Mouse (Mus musculus) adrenal gland, postnatal 14 days (tissue): ENCODE measurements around the gene Mc3r. TPM values are rescaled to one million over a fixed set of nuclear protein-coding genes. Genes with fewer than 3 reads are reported as not detected.
A peak's percentile ranks its signal among the peaks of the same experiment; 100 is the strongest.

Source experiments
- DNase-seq: peaks from one replicate; pipeline ENCODE4 v3.0.0; 2021; ENCODE audit warnings: mixed read lengths
- total RNA-seq: library from RNA; stranded (reverse); gene quantifications from 2 replicates; pipeline ENCODE4 v1.2.3, GENCODE M21; 2021

Mc3r gene
- total RNA-seq, 1 experiment from 2014 or later: not detected

DNA sequence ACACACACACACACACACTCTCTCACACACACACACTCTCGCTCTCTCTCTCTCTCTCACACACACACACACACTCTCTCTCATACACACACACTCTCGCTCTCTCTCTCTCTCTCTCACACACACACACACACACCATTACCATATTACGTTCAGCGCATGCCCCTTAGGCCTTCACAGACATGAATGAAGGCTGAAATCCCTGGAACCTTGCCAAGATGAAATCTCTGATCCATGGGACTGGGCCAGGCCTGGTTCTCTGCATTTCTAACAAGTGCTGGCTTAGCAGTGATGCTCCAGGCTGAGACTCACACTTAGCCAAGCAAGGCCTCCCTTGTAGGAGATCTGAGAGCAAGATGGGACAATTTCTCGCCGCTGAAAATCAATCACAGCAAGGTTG is 8.1 kb downstream of the Mc3r start:
- peak; percentile 53 for DNase-seq

DNA sequence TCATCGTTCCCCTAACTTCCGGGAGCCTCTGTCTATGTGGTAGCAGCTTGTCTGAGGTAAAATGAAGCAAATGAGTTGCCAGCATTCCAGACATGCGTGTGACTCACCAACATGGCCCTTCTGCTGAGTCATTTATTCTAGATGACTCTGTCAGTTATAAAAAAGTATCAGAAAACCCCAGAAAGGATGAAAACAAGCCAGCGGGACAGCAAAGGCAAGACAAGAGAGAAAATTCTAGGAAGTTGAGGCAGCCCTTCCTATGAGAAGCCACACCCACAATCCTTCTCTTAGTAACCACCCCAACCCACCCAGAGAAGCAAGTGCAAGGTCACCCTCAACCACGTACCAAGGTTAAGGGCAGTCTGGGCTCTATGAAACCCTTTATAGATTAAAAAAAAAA is 8.7 kb downstream of the Mc3r start:
- peak; percentile 31 for DNase-seq

DNA sequence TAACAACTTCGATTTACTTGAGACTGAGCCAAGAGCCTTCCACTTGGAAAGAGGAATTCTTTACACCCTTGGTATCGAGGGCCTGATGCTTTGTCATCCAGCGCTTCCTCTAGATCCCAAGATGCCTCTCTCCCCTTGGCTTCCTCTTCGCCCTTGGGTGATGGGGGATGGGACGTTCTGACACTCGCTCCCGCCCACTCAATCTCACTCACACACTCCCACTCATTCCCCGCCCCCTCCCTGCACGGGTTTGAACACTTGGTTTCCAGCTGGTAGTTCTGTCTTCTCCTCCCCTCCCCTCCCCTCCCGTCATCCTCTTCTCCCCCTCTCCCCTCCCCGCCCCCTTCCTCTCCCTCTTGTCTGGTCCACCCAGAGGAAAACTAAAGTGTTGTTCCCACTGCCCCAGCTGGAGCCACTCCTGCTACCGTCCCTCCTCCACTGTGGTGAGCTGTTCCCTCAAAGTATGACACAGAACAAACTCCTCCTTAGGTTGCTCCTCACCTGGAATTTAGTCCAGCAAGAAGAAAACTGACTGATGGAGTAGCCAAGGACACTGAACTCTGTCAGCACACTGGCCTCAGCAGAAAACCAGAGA is 9.3 kb downstream of the Mc3r start:
- DNase-seq: peak; percentile 5

DNA sequence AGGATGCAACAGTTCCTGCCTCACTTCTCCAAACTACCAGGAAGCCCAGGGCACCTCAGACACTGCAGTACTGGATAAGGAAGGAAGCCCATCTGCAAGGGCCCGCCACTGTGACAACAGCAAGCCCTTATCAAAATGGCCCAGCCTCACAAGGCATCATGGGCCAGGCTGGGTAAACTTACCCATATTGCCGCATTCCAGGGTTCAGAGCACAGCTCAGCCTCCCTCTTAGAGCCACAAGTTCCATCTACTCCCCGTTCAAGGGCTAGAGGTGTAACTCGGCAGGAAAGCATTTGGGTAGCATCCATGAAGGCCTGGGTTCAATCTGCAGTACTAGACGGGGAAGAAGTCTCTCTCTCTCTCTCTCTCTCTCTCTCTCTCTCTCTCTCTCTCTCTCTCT is 11.8 kb downstream of the Mc3r start:
- no peak for DNase-seq

DNA sequence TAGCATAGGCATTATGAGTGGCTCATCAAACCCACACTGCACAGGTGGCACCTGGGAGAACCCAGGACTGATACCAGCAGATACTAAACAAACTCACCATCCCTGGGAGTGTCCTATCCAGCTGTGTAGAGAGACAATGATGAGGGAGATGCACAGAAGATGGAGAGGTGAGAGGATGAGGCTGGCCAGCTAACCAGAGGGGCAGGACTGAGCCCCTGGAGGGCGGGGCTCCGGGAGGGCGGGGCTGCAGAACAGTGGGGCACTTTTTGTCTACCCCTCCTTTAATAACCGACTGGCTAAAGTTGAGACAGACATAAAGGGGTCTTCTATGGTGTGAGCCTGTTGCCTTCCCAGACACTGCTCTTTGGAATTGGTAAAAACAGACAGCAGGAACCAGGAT is 13.1 kb downstream of the Mc3r start:
- no peak for DNase-seq

DNA sequence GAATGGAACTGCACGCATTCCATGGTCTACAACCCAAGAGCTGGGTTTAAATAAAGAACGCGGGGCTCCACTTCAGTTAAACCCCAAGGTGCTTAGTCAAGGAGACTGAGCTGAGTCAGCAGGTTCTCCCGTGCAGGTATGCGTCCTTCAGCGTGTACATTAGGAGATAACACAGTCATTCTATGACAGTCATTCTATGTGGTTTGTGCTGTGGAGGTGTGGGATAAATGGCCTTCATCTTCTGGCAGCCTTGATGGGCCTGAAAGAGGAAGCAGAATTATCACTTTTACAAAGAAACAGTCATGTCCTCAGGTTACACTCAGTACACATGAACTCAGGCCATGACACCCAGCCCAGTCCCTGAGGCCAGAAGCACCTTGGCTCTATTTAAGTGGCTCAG is 14.9 kb downstream of the Mc3r start:
- DNase-seq: no peak

DNA sequence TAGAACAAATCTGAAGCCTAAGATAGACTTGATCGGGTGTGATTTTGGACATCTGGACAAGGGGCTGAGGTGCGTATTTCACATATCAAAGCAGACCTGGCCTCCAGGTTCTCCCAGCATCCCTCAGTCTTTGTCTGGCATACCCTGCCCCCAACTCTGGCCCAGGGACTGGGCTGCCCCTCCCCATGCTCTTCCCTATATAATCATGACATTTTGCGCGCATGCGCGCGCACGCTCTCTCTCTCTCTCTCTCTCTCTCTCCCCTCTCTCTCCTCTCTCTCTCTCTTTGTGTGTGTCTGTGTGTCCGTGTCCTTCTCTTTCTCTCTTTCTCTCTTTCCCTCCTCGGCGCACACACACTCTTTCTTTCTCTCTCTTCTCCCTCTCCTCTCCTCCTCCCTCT is 21.6 kb downstream of the Mc3r start:
- no peak for DNase-seq

DNA sequence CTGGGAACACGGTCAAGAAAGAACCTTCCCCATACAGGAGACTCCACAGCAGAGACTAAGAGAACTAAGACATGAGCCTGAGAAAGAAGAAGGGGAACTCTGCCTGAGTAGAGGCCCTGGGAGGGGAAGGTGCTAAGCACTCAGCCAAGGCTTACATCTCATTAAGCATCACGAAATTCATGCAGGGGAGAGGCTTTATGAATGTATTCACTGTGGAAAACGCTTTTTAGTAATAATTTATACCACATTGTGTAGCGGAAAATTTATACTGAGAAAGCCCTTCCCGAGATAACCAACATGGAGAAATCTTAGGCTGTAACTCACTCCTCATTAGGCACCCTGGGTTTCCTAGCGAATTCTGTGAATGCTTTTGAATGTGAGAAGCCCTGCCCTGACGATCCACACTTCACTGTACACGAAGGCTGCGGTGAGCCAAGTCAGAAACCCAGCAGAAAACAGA is 22.2 kb downstream of the Mc3r start:
- no peak for DNase-seq

DNA sequence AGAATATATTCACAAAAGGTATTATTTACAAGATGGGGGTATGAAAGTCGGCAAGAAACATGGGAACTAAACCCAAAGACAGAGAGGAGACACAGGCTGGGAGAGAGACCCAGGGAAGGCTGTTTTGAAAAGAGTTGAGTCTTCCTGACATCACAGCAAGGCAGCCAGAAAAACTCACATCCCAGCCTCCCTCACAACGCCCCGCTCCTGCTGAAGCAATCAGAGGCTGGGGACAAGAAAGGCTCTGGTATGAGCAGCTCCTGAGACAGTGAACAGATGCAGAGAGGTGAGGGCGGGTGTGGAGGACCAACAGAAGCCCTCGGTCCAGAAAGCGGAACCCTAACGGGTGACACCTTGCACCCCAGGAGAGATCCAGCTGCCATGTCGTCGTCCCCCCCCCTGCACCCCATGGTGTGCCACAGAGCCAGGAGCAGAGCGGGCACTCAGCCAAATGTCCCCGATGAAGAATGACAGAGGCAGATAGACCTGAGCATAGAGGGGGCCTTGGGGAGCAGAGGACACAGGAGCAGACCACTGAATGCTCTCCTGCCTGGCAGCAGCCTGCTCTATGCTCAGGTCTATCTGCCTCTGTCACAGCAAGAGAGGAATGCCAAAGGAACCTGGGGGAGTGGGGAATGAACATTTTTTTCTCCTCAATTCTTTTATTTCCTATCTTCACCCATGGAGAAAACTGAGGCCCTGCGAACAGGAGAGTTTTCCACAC is 22.8 kb downstream of the Mc3r start:
- DNase-seq: no peak

DNA sequence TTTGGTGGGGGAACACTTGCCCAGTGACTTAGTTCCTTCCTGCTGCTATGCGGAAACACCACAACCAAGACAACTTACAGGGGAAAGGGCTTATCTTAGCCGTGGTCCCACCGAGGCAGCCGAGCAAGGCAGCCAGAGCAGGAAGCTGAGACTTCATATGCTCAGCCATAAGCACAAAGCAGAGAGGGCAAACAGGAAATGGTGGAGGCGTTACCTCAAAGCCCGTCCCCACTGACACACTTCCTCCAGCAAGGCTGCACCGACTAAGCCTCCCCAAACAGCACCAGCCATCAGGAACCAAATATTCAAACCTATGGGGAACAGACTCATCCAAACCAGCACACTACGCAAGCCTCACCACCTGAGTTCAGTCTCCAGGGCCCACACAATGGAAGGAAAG is 26.4 kb downstream of the Mc3r start:
- DNase-seq: no peak

DNA sequence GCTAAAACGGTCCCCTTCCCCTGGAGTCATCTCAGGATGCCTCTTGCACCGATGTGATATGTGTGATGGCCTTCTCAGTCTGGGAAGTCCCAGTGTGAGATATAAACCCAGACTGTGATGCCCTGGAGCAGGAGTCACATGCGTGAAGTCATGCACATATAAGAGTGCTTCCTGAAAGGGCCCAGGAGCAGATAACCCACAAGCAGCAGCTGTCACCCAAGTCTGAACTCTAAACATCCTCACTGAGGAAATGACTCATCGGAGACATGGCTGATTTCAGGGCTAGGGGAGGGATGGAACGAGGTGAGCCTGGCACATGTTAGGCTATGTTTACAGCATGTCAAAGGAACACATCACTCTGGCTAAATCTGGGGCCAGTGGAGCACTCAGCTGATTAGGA is 27.9 kb downstream of the Mc3r start:
- DNase-seq: no peak

DNA sequence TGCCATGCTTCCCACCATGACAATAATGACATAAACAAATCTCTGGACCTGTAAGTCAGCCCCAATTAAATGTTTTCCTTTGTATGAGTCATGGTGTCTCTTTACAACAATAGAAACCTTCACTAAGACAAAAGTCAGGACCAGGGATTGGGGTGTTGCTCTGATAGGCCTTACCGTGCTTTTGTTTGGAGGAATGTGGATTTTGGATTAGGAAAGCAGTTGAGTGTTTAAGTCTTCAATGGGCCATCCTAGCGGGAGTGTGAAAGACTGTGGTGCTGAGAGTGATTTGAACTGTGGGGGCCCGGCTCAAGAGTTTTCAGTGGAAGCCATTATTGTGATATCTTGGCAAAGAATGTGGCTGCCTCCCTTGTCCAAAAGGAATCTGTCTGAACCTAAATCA is 30.7 kb downstream of the Mc3r start:
- DNase-seq: no peak

DNA sequence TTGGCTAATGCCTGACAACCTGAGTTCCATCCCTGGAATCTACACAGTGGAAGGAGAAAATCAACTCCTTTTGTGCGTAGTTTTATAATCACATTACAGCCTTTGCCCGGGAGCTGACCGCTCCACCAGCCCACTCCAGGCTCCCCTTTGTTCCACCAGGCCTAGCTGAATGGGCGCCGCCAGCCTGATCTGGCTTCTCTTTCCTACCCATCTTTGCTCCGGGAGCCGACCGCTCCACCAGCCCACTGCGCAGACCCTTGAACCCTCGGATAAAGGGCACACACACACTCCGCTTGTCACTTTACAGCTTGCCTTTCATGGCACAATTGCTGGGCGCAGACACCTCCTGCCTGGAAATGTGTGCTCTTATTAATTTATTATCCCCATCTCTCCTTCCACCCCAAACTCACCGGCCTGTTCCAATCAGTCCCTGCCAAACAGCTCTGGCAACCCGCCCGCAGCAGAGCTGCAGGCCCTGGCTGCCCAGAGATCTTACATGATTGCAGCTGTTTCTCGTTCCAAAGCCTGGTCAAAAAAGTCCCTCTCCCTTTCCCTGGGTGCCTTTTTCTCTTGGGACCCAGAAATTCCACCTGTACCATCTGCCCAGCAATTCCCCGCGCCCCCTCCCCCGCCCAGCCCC is 33.9 kb downstream of the Mc3r start:
- peak; percentile 69 for DNase-seq

DNA sequence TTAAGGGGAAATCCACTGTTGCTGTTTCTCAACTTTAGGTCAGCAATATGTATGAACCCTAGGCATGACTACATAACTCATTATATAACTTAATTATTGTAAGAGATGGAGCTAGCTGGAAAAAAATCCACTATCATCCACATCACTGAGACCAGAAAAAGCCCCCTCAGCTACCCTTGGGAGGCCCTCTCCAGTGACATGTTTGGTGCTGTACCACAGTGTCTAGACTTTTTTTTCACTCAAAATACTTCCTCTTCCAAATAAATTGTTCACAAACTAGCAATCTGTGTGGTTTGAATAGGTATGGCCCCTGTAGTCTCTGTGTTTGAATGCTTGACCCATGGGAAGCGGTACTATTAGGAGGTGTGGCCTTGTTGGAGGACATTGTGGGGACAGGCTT is 39.4 kb downstream of the Mc3r start:
- no peak for DNase-seq

DNA sequence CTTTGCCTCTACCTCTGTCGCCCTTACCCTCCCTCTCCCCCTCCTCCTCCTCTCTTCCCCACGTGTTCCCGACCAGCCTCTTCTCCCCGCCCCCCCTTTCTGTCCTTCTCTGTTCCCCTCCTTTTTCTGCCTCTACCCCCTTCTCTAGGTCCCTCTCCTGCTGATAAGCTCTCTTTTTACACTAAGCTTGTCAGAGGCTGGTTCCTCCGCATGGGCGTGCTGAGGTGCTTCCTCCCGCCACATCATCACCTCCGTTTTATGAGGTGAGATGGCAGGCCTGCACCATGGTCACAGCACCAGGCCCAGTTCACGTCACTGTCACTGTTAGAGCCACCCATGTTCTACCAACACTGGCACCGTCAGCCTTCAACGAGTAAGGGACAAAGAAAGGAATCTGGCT is 40.7 kb downstream of the Mc3r start:
- DNase-seq: no peak

DNA sequence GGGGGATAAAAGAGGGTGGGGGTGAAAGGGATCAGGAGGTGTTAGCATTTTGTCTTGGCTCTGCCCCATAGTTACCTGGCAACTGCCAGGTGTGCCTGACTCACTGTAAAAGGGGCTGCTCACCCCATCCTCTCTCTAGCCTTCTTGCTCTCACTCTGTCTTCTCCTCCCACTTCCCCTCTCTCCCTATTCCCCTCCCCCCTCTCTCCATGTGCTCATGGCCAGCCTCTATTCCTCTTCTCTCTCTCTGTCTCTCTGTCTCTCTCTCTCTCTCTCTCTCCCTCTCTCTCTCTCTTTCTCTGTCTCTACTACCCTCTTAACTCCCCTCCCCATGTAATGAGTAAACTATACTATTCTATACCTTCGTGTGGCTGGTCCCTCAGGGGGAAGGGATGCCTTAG is 41.3 kb downstream of the Mc3r start:
- no peak for DNase-seq

DNA sequence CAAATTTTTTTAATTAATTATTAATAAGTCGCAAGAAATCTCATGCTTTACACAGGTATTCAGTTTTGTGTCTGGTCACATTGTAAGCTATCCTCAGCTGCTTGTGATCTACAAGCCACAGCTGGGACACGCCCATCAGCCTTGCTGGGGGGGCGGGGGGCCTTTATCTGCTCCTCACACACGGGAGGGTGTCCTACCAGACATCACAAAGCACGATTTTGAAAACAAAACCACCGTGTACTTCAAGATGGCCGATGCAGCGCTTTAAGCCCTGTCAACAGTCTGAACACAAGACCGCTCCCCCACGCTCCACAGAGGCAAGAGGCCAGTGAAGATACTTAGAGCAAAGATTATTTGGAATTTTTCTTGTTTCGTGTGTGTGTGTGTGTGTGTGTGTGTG is 42.2 kb downstream of the Mc3r start:
- DNase-seq: no peak

DNA sequence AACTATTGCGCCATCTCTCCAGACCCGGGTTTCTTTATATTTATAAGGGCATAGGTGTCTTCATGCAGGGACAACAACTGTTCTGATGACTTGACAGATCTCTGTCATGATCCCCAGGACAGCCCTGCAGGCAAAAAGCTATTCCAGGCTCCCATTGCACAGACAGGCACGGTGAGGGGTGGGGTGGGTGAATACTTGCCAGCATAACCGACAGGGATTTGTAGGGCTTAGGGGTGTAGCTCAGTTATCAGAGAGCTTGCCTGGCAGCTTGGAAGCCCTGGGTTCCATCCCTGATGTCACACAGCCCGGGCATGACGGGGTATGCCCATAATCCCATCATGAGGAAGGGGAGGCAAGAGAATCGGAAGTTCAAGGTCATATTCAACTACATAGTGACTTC is 42.7 kb downstream of the Mc3r start:
- no peak for DNase-seq

DNA sequence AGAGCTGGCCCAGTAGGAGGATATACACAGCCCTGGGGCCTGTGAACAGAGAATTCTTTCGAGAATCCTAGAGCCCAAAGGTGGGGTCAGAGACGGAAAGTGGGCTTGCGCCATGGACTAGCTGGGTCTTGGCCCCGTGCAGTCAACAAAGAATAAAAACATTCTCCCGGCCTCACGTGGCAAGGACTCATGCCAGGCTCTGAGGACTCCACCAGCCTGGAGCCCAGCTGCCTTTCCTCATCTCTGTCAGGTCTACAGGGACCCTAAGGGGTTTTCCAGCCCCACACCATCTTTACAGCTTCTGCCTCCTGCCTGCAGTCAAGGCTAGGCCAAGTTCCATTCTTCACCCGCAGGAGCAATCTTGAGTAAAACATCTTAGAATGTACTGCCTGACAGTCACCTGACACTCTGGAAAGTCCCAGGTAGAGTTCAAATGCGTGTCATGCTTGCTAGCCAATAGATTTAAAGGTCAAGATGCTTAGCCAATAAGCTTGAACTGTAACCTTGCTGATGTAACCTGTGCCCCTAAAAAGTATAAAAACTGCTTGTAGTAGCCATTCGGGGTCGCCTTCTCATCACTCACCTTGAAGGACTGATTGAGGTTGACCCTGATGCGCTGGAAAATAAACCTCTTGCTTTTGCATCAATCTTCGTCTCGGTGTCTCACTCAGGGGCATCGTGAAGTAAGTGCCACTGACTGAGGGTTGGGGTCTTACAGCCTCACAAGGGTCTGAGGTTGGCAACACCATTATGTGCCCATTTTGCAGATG is 43.6 kb downstream of the Mc3r start:
- no peak for DNase-seq

DNA sequence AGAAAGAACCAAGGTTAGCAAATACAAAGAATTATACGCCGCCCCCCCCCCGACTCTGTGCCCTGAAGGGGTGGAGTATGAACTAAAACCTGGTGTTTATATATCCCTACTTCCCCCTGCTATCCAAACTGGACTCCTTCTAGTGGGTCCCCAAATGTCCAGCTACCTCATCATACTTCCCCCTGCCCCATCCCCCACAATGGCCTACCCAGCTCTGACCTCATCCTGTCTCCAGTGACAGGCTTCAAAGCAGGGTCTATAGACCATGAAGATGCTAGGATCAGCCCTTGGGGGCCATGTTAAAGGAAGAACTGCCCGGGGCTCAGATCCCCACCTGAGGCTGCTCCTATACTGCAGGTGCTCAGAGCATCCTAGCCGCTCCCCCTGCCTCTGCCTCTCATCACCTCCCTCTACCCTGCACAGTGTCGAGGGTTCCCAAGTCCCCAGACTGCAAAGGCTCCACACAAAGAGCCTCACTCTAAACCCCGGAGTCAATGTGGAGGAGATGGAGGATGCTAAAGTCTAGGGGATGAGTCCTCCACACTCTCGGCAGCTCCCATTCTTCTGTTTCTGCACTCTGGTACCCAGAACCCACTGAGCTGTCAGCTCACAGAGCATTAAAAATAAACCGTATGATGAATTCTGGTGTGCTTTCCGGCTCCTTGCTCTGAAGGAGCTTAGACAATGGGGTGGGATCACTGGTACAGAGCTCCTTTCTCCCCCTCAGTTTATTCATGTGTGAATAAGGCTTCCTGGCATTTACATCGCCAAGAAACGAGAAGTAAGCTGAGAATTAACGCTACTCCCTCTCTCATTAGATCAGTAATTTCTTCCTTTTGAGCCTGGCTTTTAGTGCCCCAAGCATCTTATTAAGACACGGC is 44.5 kb downstream of the Mc3r start:
- no peak for DNase-seq

DNA sequence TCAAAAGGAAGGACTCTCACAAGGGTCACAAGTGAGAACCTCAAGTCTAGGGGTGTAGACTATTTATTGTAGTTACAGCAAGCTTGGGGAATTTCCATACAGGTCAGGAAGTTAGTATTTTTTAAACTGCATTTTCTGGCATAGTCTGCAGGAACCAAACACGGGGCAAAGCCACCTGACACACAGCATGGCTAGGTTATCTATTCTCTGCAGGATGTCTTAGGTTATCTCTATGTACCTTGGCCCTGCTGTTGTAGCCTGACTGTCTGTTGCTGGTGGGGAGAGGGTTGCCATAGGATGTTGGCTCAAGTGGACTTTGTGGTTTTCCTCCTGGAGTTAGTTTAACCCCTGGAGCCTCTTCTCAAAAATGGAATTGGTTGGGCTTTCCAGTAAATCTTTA is 49.8 kb downstream of the Mc3r start:
- no peak for DNase-seq

DNA sequence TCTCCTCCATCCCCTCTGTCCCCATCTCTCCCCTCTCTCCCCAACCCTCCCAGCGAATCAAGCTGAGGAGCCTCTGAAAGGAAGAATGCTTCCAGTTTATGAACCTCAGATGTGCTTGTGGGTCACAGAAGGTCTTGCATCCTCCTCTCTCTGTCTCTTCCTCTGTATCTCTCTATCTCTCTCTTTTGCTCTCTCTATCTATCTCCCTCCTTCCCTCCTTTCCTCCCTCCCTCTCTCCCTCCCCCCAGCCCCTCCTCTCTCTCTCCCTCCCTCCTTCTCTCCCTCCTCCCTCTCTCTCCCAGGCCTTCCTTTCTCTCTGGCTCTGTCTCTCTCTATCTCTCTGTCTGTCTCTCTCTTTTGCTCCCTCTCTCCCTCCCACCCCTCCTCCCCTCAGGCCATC is 50.2 kb downstream of the Mc3r start:
- no peak for DNase-seq
